Mouse (Mus musculus) hindbrain, embryonic 16.5 days (tissue): ENCODE results near the gene Phlda1. TPM values are rescaled to one million over a fixed set of nuclear protein-coding genes. Genes with fewer than 3 reads are reported as not detected.

Experiments
- ATAC-seq: fragments of 200-750 bp; cut with Nextera tagmentation; 2 replicates; pipeline ENCODE4 v1.8.0; 2017; ENCODE audit warnings: moderate TSS enrichment, moderate library complexity
- H3K27ac ChIP-seq: fragments of 300-500 bp; sonication (generic); 2 replicates; pipeline ENCODE4 v1.5.1; 2014; ENCODE audit warnings: low read depth, mild to moderate bottlenecking, control low read depth, low read length, moderate library complexity
- H3K27me3 ChIP-seq: fragments of 300-500 bp; sonication (generic); replicated peaks from 2 replicates; pipeline ENCODE4 v1.6.1; 2014; ENCODE audit warnings: low read length; ENCODE audit not compliant: control insufficient read depth, insufficient read depth
- H3K36me3 ChIP-seq: fragments of 300-500 bp; sonication (generic); 2 replicates; pipeline ENCODE4 v1.6.1; 2014; ENCODE audit warnings: mild to moderate bottlenecking, low read length, moderate library complexity, mixed read lengths; ENCODE audit not compliant: control insufficient read depth, insufficient read depth
- H3K4me1 ChIP-seq: fragments of 300-500 bp; sonication (generic); 2 replicates; pipeline ENCODE4 v1.6.1; 2014; ENCODE audit warnings: low read depth, low read length; ENCODE audit not compliant: control insufficient read depth, insufficient read depth
- H3K4me2 ChIP-seq: fragments of 300-500 bp; sonication (generic); 2 replicates; pipeline ENCODE4 v1.6.1; 2014; ENCODE audit warnings: mild to moderate bottlenecking, low read length, control low read depth, moderate library complexity
- H3K4me3 ChIP-seq: fragments of 300-500 bp; sonication (generic); 2 replicates; pipeline ENCODE4 v1.5.1; 2014; ENCODE audit warnings: mild to moderate bottlenecking, low read length, control low read depth, moderate library complexity
- H3K9ac ChIP-seq: fragments of 300-500 bp; sonication (generic); 2 replicates; pipeline ENCODE4 v1.6.1; 2014; ENCODE audit warnings: low read depth, mild to moderate bottlenecking, control low read depth, low read length, moderate library complexity
- H3K9me3 ChIP-seq: fragments of 300-500 bp; sonication (generic); 2 replicates; pipeline ENCODE4 v1.6.1; 2014; ENCODE audit warnings: mild to moderate bottlenecking, low read length, moderate library complexity; ENCODE audit not compliant: control insufficient read depth
- whole genome bisulfite sequencing: fragments of 180-500 bp; shearing (Covaris S2); extraction: QIAGEN DNeasy Blood & Tissue Kit; methylation state at CpG from one replicate; pipeline ENCODE4 v1.1.7; 2014; 5-methylcytosine and 5-hydroxymethylcytosine counted together
- polyA plus RNA-seq: library from polyadenylated mRNA; unstranded; fragments of >200 nt; fragmentation: Nextera tagmentation; extraction: Ambion mirVana; gene quantifications from 2 replicates; pipeline ENCODE4 v1.2.1, GENCODE M21; 2015

Gene Phlda1
- polyA plus RNA-seq, 1 experiment from 2014 or later = 54.4 TPM

- ATAC-seq = no peak
Measured at GRCm38 (mm10) chr10:111530398-111530797, 24.3 kb downstream of the Phlda1 start.

DNA sequence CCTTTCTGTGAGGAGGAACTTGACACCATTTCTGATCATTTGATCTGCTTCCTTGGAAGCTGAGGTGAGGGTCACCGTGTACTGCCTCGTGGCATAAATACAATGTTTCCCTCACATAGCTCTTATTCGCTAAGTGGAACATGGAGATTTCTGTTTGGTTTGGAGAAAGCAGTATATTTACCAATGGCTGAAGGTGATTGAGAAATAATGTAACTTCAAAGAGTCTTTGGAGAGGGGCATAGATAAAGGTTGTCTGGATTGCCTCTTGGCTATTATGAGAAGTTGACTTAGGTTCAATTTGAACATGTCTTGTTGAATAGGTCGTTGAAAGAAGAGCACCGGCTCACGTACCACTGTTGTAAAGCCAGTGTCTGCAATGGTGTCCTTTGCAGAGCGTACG is 28.6 kb downstream of the Phlda1 start:
- H3K9ac ChIP-seq = no peak overlapping the region
- no peak for ATAC-seq
- WGBS = 70% methylated on average over 8 of the region's 8 CpGs

More at GRCm38 (mm10) chr10:111530398-111530797, 24.3 kb downstream of the Phlda1 start:
- WGBS = 90% methylated on average over 7 of the region's 7 CpGs
- Histone ChIP-seq H3K4me1 (no peaks in the 10 kb centered on the region), H3K4me2 (no peak overlapping the region), H3K4me3 (no peak overlapping the region), H3K27me3 (no peaks in the 10 kb centered on the region), H3K9ac (no peak overlapping the region), H3K9me3 (no peaks in the 10 kb centered on the region), H3K27ac (no peak overlapping the region), H3K36me3 (no peaks in the 10 kb centered on the region)

DNA sequence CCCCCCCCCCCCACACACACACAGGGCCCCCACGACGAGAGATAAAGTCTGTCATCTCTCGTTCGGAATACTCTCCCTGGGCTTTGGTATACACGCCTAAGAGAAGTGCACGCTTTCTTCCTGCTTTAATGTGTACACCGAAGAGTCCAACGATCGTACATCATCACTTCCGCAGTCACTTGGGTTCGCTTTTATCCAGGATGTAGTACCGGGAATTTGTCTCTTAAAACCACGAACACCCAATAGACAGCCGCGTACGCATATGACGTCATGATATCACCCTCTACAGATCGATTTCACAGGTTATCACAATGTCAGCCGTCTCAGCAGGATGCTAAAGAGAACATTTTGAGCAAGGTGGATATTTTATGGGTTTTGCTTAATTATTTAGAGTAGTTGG is 31.3 kb downstream of the Phlda1 start:
- no peaks in the 10 kb centered on the region; the same call in 1 of the 2 replicates for H3K9me3 ChIP-seq
- WGBS = 91% methylated on average over 19 of the region's 19 CpGs
- no peaks in the 10 kb centered on the region; the same call in 1 of the 2 replicates for H3K4me1 ChIP-seq
- no peak overlapping the region for H3K4me3 ChIP-seq
- H3K4me2 ChIP-seq = no peak overlapping the region
- H3K36me3 ChIP-seq = no peaks in the 10 kb centered on the region
- H3K27me3 ChIP-seq = no peaks in the 10 kb centered on the region
- H3K27ac ChIP-seq = no peak overlapping the region
- H3K9ac ChIP-seq = no peak overlapping the region
- ATAC-seq = no peak

More for the DNA sequence above, 28.6 kb downstream of the Phlda1 start:
- no peaks in the 10 kb centered on the region for H3K36me3 ChIP-seq
- H3K27ac ChIP-seq = no peak overlapping the region
- no peak overlapping the region for H3K4me3 ChIP-seq
- no peaks in the 10 kb centered on the region for H3K4me1 ChIP-seq
- H3K4me2 ChIP-seq = no peak overlapping the region
- H3K27me3 ChIP-seq = no peaks in the 10 kb centered on the region
- H3K9me3 ChIP-seq = no peaks in the 10 kb centered on the region

- Histone ChIP-seq H3K27ac (peak overlapping the region; percentile 31), H3K9me3 (no peaks in the 10 kb centered on the region; the same call in 1 of the 2 replicates), H3K36me3 (no peaks in the 10 kb centered on the region), H3K9ac (no peak overlapping the region), H3K4me3 (no peak overlapping the region), H3K4me1 (no peaks in the 10 kb centered on the region; the same call in 1 of the 2 replicates), H3K4me2 (no peak overlapping the region), H3K27me3 (no peaks in the 10 kb centered on the region)
- 42% methylated on average over 9 of the region's 9 CpGs for WGBS
- no peak for ATAC-seq
Measured at GRCm38 (mm10) chr10:111539724-111540324, 33.7 kb downstream of the Phlda1 start.

DNA sequence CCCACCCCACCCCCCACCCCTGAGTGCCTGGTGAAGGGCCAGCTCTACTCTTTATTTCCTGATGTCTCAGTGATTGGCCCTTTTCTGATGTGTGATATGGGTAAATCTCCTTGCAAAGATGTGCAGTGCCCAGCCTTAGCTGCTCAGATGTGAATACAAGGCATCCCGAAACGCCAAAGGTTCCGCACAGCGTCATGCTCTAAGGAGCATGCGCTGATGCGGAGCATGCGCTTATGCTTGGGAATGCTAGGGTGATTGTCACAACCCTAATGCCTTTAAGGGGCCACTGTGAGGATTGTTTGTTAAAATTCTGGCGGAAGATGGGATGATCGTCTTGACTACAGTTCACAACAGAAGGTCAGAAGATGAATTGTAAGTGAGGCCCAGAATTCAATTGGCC is 34.6 kb downstream of the Phlda1 start:
- Histone ChIP-seq H3K4me3 (no peak overlapping the region), H3K9me3 (no peaks in the 10 kb centered on the region; the same call in 1 of the 2 replicates), H3K27ac (peak overlapping the region; percentile 23; the same call in 1 of the 2 replicates), H3K9ac (no peak overlapping the region), H3K27me3 (no peaks in the 10 kb centered on the region), H3K4me2 (no peak overlapping the region), H3K4me1 (no peaks in the 10 kb centered on the region; the same call in 1 of the 2 replicates), H3K36me3 (no peaks in the 10 kb centered on the region)
- ATAC-seq = no peak
- 56% methylated on average over 9 of the region's 9 CpGs for WGBS

GRCm38 (mm10) chr10:111543106-111543505 is 37.0 kb downstream of the Phlda1 start:
- peak overlapping the region; percentile 34 for H3K27ac ChIP-seq
- H3K27me3 ChIP-seq = no peaks in the 10 kb centered on the region
- no peak for ATAC-seq
- H3K36me3 ChIP-seq = no peaks in the 10 kb centered on the region
- H3K9me3 ChIP-seq = no peaks in the 10 kb centered on the region; the same call in 1 of the 2 replicates
- no peak overlapping the region for H3K4me2 ChIP-seq
- no peaks in the 10 kb centered on the region; the same call in 1 of the 2 replicates for H3K4me1 ChIP-seq
- H3K9ac ChIP-seq = no peak overlapping the region
- no peak overlapping the region for H3K4me3 ChIP-seq
- WGBS = 75% methylated on average over 7 of the region's 7 CpGs

GRCm38 (mm10) chr10:111543781-111544260 is 37.7 kb downstream of the Phlda1 start:
- no peak overlapping the region for H3K4me2 ChIP-seq
- no peak overlapping the region for H3K27ac ChIP-seq
- no peaks in the 10 kb centered on the region; the same call in 1 of the 2 replicates for H3K4me1 ChIP-seq
- no peak overlapping the region for H3K9ac ChIP-seq
- H3K4me3 ChIP-seq = no peak overlapping the region
- no peaks in the 10 kb centered on the region for H3K36me3 ChIP-seq
- no peaks in the 10 kb centered on the region; the same call in 1 of the 2 replicates for H3K9me3 ChIP-seq
- H3K27me3 ChIP-seq = no peaks in the 10 kb centered on the region
- 34% methylated on average over 7 of the region's 7 CpGs for WGBS
- peak; percentile 63 for ATAC-seq

DNA sequence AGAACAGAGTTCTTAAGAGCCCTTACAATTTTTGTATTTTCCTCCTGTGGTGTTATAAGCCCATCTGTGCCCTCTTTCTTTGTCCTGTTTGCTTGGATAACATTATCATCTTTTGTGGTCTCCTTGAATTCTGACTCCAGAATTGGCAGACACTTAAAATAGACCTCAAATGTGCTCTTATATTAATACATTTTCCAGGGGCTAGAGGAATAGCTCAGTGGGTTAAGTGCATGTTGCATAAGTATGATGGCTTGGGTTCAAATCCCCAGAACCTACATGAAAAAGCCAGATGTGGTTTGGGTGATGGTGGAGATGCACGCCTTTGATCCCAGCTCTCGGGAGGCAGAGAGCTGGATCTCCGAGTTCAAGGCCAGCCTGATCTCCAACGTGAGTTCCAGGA is 38.2 kb downstream of the Phlda1 start:
- Histone ChIP-seq H3K4me1 (no peaks in the 10 kb centered on the region; the same call in 1 of the 2 replicates), H3K9me3 (no peaks in the 10 kb centered on the region; the same call in 1 of the 2 replicates), H3K4me3 (no peak overlapping the region), H3K9ac (no peak overlapping the region), H3K4me2 (no peak overlapping the region), H3K27me3 (no peaks in the 10 kb centered on the region), H3K36me3 (no peaks in the 10 kb centered on the region), H3K27ac (no peak overlapping the region)
- no peak for ATAC-seq
- 76% methylated on average over 4 of the region's 4 CpGs for WGBS

DNA sequence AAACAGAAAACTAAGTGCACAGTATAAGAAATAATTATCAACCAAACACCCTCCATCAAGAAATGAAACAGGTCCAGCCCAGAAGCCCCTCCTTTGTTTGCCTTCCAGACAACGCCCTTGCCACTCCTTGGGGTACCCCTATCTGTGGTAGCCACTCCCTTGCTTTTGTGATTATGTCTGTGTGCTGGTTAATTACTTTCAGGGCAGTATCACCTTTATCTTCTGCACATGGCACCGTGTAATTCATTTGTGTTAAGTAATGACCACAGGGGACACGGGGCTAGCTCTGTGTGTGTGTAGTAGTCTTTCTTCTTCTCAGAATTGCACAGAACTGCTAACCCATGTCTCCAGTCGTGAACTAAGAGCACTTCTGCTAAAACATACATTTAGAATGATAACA is 39.6 kb downstream of the Phlda1 start:
- Histone ChIP-seq H3K27ac (no peak overlapping the region), H3K4me3 (no peak overlapping the region), H3K36me3 (no peaks in the 10 kb centered on the region), H3K4me2 (no peak overlapping the region), H3K9ac (no peak overlapping the region), H3K27me3 (no peaks in the 10 kb centered on the region), H3K9me3 (no peaks in the 10 kb centered on the region; the same call in 1 of the 2 replicates), H3K4me1 (no peaks in the 10 kb centered on the region; the same call in 1 of the 2 replicates)
- WGBS = 65% methylated on average over 4 of the region's 4 CpGs
- no peak for ATAC-seq
